Mouse (Mus musculus) thymus, adult 2 months (tissue): ENCODE results near the gene Sptbn4. TPM values are rescaled to one million over a fixed set of nuclear protein-coding genes. Genes with fewer than 3 reads are reported as not detected.
A peak's percentile ranks its signal among the peaks of the same experiment; 100 is the strongest.

Experiments
- DNase-seq: peaks from one replicate; pipeline ENCODE4 v3.0.0; 2021
- H3K27ac ChIP-seq: fragments of 200-500 bp; 2 replicates; pipeline ENCODE4 v1.5.1; 2012; ENCODE audit warnings: low read length, control low read depth; ENCODE audit not compliant: control insufficient read depth, insufficient read depth
- H3K27me3 ChIP-seq: fragments of 200-500 bp; 2 replicates; pipeline ENCODE4 v1.6.1; 2012; ENCODE audit warnings: mild to moderate bottlenecking, low read length, moderate library complexity, mixed read lengths; ENCODE audit not compliant: control insufficient read depth, insufficient read depth
- H3K36me3 ChIP-seq: fragments of 200-500 bp; 2 replicates; pipeline ENCODE4 v1.6.1; 2012; ENCODE audit warnings: mild to moderate bottlenecking, low read length, moderate library complexity; ENCODE audit not compliant: control insufficient read depth, insufficient read depth
- H3K4me1 ChIP-seq: fragments of 200-500 bp; replicated peaks from 2 replicates; pipeline ENCODE4 v1.6.1; 2012; ENCODE audit warnings: low read length; ENCODE audit not compliant: control insufficient read depth, insufficient read depth
- H3K4me3 ChIP-seq: fragments of 200-500 bp; 2 replicates; pipeline ENCODE4 v1.5.1; 2012; ENCODE audit warnings: mild to moderate bottlenecking, low read length, control low read depth, moderate library complexity; ENCODE audit not compliant: control insufficient read depth, insufficient read depth
- CTCF ChIP-seq: fragments of 200-500 bp; IDR thresholded peaks from 2 replicates; pipeline ENCODE4 v1.5.1; 2012; ENCODE audit warnings: mild to moderate bottlenecking, control low read depth, low read length, moderate library complexity, borderline replicate concordance; ENCODE audit not compliant: control insufficient read depth, poor library complexity, insufficient read depth; ENCODE audit errors: extremely low read depth
- POLR2A ChIP-seq: fragments of 200-500 bp; IDR thresholded peaks from 2 replicates; pipeline ENCODE4 v1.6.1; 2012; ENCODE audit warnings: mild to moderate bottlenecking, low read length, control low read depth, moderate library complexity; ENCODE audit not compliant: control insufficient read depth, poor library complexity, insufficient read depth; ENCODE audit errors: extremely low read depth
- WGBS: fragments of 180-500 bp; shearing (Covaris S2); methylation state at CpG from one replicate; pipeline ENCODE4 v1.1.7; 2018; 5-methylcytosine and 5-hydroxymethylcytosine counted together
- polyA plus RNA-seq: library from polyadenylated mRNA; depleted of rRNA; stranded (reverse); fragments of >200 nt; gene quantifications from 2 replicates; pipeline ENCODE4 v1.2.3, GENCODE M21; 2012

Gene Sptbn4
- polyA plus RNA-seq, 1 experiment = 0.13 TPM

DNA sequence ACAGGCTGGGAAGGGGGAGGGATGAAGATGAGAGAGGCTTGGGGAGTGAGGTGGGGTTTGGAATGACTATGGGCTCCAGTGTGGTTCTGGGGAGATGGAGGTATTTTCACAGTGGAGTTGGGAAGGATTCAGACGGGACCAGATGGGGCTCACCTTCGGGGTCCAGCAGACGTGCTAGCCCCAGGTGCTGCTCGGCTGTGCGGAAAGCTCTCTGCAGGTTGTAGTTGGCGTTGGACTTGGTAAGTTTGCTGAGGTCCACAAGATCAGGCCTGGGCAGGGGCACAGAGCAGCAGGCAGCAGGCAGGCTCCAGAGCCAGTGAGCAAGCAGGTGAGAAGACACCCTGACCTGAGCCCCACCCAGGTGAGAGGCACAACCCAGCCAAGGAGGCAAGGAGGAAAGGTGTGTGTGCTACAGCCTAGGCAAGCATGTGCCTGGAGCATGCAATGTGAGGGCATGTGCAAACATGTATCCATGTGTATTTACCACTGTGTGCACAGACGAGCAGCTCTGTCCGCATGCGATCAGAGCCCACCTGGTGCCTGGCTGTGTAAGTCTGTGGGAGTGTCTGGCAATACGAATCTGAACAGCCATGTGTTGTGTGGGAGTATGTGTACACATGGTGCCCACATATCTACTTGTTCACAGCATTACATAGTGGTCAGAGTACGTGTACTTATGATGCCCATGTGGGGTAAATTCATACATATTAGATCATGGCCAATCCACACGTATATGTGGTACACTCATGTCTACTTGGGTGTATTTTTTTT is 23.7 kb downstream of the Sptbn4 start:
- WGBS = 89% methylated on average over 12 of the region's 12 CpGs
- no peak overlapping the region for H3K4me3 ChIP-seq
- no peaks in the 10 kb centered on the region for H3K4me1 ChIP-seq
- no peak overlapping the region for H3K27ac ChIP-seq
- no peaks in the 10 kb centered on the region for H3K36me3 ChIP-seq
- H3K27me3 ChIP-seq = no peaks in the 10 kb centered on the region
- TF ChIP-seq POLR2A (no peak), CTCF (no peak)
- no peak for DNase-seq

DNA sequence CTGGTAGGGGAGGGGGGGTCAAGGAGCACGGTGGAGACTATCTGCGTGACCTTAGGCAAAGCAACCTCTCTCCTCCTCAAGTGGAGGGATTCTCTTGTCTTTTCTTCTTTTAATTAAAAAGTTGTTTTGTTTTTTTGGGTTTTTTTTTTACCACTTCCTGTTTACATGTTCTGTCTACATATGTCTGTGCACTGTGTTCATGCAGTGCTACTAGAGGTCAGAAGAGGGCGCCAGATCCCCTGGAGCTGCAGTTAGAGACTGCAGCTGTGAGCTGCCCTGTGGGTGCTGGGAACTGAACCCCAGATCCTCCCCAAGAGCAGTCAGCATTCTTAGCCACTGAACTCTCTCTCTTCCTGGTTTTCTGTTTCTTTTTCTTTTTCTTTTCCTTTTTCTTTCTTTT is 28.4 kb downstream of the Sptbn4 start:
- DNase-seq = no peak
- Histone ChIP-seq H3K4me3 (no peak overlapping the region), H3K4me1 (no peaks in the 10 kb centered on the region), H3K36me3 (no peaks in the 10 kb centered on the region), H3K27ac (no peak overlapping the region), H3K27me3 (no peaks in the 10 kb centered on the region)
- 86% methylated on average over 3 of the region's 3 CpGs for WGBS
- TF ChIP-seq POLR2A = no peak
- no peak for TF ChIP-seq CTCF

DNA sequence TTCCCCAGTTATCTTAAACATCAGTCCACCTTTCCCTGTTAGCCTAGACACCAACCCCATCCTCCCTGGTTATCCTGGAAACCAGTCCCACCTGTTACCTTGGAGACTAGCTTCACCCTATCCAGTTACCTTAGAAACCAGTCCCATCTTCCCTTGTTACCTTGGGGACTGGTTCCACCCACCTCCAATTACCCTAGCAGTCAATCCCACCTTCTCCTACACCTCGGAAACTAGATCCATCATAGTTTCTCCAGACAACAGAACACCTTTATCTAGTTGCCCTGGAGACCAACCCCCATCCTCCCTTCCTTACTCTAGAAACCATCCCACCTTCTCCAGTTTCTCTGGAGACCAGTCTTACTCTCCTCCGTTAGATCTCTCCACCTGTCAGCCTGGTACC is 30.3 kb downstream of the Sptbn4 start:
- H3K27me3 ChIP-seq = no peaks in the 10 kb centered on the region
- no peaks in the 10 kb centered on the region for H3K4me1 ChIP-seq
- DNase-seq = no peak
- H3K27ac ChIP-seq = no peak overlapping the region
- no peaks in the 10 kb centered on the region for H3K36me3 ChIP-seq
- no peak overlapping the region for H3K4me3 ChIP-seq
- WGBS = 74% methylated on average over 2 of the region's 2 CpGs
- TF ChIP-seq POLR2A = no peak
- no peak for TF ChIP-seq CTCF

DNA sequence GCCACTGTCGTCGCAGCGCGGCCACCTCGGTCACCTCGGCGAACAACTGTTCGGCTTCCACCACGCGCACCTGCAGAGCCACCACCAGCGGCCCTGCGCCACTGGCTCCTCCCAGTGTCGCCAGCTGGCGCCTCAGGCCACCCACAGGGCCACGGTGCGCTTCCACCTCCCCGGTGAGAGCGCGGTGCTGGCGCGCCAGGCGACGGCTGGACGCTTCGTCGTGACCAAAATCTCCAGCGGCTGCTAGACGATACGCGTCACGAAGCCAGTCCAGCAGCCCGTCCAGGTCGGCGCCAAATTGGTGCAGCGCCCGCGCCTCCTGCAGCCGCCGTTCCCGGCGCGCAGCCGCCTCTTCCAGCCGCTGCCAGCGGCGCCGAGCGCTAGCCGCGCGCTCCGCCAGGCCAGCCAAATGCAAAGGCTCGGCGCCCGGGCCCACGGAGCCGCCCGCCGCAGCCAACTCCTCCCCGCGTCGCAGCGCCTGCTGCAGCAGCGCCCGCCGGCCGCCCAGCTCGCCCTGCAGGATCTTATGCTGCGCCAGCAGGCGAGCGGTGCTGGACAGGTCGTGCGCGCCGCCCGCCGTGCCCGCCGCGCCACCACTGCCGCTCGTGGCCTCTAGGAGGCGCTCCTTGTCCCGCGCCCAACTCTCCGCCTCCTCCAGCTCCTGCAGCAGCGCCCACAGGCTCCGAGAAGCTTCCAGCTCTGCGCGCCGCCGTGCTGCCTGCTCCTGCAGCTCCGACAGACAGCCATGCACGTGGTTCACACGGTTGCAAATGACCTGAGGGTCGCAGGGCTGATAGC is 38.9 kb downstream of the Sptbn4 start:
- no peak overlapping the region for H3K27ac ChIP-seq
- peak; percentile 53 for DNase-seq
- H3K27me3 ChIP-seq = peaks cover 2% of the 10 kb centered on the region; the same call in 1 of the 2 replicates
- TF ChIP-seq CTCF (peak; percentile 86; the same call in 1 of the 2 replicates), POLR2A (no peak)
- no peak overlapping the region for H3K4me3 ChIP-seq
- WGBS = 2% methylated on average over 96 of the region's 96 CpGs
- no peaks in the 10 kb centered on the region for H3K36me3 ChIP-seq
- no peaks in the 10 kb centered on the region for H3K4me1 ChIP-seq

DNA sequence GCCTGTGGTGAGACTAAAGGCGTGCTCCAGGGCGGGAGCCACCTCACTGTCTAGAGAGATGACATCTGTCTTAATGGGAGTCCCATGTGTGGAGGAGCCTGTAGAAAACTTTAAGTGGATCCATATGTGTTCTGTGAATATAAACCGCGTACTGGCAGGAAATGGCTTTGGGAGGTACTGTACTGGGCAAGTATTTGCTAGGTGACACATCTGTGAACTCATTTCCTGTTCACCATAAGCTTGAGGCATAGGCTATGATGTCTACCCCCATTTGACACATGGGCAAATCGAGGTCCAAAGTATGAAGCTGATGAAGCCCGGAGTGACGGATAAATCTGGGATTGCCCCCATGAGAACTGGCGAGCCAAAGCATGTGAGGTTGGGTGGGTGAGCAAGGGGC is 39.7 kb downstream of the Sptbn4 start:
- 41% methylated on average over 8 of the region's 8 CpGs for WGBS
- no peak overlapping the region for H3K4me3 ChIP-seq
- H3K36me3 ChIP-seq = no peaks in the 10 kb centered on the region
- peaks cover 2% of the 10 kb centered on the region; the same call in 1 of the 2 replicates for H3K27me3 ChIP-seq
- no peaks in the 10 kb centered on the region for H3K4me1 ChIP-seq
- no peak for DNase-seq
- H3K27ac ChIP-seq = no peak overlapping the region
- TF ChIP-seq POLR2A = no peak
- no peak for TF ChIP-seq CTCF

DNA sequence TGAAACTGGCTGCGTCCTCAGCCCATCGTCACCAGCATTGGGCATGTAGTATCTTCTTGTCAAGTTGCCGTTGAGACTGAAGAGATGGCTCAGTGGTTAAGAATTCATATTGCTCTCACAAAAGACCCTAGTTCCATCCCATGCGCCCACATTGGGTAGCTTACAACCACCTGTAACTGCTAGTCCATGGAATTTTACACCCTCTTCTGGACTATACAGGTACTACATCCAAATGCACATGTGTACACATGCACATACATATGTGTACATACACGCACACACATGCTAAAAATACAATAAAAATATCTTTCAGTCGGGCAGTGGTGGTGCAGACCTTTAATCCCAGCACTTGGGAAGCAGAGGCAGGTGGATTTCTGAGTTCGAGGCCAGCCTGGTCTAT is 41.0 kb downstream of the Sptbn4 start:
- 86% methylated on average over 7 of the region's 7 CpGs for WGBS
- DNase-seq = no peak
- Histone ChIP-seq H3K27me3 (peaks cover 2% of the 10 kb centered on the region; the same call in 1 of the 2 replicates), H3K27ac (no peak overlapping the region), H3K4me3 (no peak overlapping the region), H3K36me3 (no peaks in the 10 kb centered on the region), H3K4me1 (no peaks in the 10 kb centered on the region)
- no peak for TF ChIP-seq CTCF
- TF ChIP-seq POLR2A = no peak

DNA sequence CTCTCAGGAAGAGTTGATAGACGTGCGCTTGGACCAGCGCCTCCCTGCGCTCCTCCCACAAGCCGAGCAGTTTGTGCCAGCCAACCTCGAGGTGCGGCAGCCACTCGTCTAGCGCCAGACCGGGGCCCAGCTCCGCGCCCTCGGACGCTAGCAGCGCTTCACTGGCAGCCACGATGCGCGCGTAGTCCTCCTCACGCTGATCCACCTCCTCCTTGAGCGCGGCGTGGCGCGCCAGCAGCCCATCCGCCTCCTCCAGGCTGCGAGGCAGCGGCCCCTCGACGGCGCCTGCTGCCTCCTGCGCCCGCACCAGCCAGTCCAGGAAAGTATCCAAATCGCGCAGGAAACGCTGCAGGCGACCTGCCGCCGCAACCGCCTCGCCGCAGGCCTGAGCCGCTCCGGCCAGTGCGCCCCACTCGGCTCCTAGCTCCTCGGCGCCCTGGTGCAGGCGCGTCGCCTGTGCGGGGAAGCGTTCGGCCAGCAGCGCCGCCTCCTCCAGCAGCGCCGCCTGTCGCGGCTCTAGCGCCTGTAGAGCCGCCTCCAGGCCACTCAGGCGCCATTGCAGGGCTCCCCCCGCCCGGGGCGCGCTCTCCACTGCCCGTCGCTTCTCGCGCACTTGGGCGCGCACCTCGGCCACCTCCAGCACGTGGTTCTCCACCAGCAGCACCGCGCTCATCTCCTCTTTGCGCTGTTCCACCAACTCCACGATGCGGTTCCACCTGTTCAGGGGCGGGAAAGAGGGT is 43.1 kb downstream of the Sptbn4 start:
- Histone ChIP-seq H3K27me3 (peaks cover 2% of the 10 kb centered on the region; the same call in 1 of the 2 replicates), H3K4me1 (no peaks in the 10 kb centered on the region), H3K27ac (no peak overlapping the region), H3K36me3 (no peaks in the 10 kb centered on the region), H3K4me3 (no peak overlapping the region)
- TF ChIP-seq POLR2A (no peak), CTCF (no peak)
- DNase-seq = no peak
- 11% methylated on average over 80 of the region's 81 CpGs for WGBS
